Mouse (Mus musculus) A20 (cell line): ENCODE data around the gene Klhl29.
A peak's percentile ranks its signal among the peaks of the same experiment; 100 is the strongest.

Experiments used
- DNase-seq: peaks from one replicate; pipeline ENCODE4 v3.0.0-alpha.2; 2011; ENCODE audit warnings: low read depth, low spot score

Gene Klhl29

GRCm38 (mm10) chr12:5375616-5376461 is at the start of gene Klhl29:
Gene Klhl29 (minus strand): TSS chr12:5375682.
- DNase-seq: no peak

DNA sequence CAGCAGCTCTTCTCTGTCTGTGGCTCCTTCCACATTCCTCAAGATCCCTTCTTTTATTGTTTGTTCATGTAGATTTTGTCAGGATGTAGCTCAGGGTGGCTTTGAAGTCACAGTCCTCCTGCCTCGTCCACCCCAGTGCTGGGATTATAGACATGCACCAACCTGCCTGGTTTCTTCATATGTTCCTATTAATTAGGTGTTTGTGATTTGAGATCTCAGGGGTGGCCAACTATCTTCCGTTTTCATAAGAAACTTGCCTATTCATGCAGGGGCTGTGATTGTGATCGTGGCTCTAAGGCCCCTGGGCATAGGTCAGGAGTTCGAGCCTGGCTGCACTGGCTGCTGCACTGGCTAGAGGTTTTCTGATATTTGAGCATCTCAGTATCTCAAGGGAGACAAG is 49.8 kb upstream of the Klhl29 start:
- DNase-seq: no peak

DNA sequence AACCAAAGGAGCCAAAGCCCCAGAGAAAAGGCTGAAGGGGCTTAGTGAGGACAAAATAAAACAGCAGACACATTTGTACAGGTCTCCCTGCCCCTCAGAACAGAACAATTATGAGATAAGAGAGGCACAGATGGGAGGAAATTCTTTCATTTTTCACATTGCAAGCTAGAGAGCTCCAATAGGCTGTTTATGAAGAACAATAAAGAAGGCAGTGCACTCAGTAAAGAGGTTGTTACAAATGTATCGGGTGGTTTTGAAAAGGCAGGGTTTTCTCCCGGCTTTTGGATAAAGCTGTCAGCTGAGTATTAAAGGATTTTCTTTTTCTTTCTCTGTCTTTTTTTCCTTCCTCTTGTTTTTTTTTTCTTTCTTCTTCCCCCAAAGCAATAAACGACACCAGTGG is 40.3 kb upstream of the Klhl29 start:
- no peak for DNase-seq

- no peak for DNase-seq
These were observed 38.5 kb upstream of the Klhl29 start for GRCm38 (mm10) chr12:5413976-5414375.

- no peak for DNase-seq
These were observed 36.5 kb upstream of the Klhl29 start for GRCm38 (mm10) chr12:5411761-5412537.

DNA sequence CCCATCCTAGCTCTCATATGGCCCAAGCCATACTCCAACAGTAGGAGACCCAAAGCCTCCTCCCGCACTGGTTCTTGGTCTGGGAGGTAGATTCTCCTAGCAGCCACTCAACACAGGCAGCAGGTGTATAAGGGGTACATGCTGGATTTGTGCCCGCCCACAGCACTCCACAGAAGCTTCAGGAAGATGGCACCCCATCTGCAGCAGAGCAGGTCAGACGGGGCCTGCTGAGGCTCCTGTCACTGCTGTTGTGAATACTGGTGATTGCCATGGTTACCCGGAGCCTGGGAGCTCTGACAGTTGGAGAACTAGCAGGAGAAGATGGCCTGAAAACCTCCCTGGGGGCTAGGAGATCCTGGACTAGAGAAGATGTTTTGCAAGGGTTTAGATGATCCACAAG is 35.9 kb upstream of the Klhl29 start:
- no peak for DNase-seq

DNA sequence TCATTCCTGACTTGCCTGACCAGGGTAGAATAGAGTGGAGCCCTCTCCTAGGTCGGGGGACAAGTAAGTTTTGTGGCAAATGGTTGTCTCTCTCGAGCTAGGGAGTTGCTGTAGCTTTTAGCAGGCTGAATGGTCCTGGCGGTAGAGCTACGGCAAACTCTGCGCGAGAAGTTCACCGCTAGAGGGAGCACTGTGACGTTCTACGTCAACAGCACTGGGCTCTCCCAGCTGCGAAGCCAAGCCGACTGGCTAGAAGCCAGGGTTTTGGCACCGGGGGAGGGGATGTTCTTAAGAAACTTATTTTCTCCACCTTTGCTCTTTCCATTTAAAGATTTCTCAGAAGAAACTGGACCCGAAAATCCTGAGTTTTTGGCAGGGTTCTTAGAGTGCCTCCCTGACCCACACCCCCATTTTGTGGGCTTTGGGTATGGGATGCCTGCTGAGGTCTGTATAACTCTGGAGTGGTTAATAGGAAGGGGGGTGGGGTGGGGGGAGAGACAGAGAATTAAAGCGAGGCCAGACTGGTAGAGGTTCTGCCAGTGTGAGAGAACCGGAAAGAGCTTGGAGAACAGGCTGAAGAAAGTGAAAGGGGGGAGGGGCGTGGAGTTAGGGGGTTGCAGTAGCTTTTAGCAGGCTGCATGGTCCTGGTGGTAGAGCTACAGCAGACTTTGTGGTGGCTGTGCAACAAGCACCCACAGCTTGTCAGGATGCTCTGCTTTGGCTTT is 35.1 kb upstream of the Klhl29 start:
- peak; percentile 49 for DNase-seq

DNA sequence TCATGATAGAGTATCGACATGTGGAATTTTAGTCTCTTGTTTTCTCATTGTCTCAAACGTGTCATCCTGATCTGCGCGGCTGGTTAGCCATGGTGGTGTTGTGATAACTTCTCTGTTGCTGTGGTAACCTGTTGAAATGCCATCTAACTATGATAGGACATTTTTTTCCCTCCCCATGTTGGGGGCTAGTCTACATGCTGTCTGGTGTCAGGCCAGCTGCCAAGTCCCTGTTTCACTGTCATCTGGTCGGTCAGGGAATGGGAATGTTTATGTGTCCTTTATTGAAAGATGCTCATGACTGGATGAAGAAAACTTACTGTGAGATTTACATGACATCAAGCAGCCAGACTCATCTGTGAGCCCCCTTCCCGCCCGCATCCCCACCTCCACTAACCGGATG is 31.7 kb upstream of the Klhl29 start:
- no peak for DNase-seq

- no peak for DNase-seq
These were observed 21.9 kb upstream of the Klhl29 start for GRCm38 (mm10) chr12:5397423-5397822.

GRCm38 (mm10) chr12:5395188-5395587 is 19.7 kb upstream of the Klhl29 start:
- no peak for DNase-seq

- DNase-seq: no peak
These were observed 11.6 kb upstream of the Klhl29 start for GRCm38 (mm10) chr12:5387112-5387511.

GRCm38 (mm10) chr12:5386688-5387087 is 11.2 kb upstream of the Klhl29 start:
- no peak for DNase-seq

DNA sequence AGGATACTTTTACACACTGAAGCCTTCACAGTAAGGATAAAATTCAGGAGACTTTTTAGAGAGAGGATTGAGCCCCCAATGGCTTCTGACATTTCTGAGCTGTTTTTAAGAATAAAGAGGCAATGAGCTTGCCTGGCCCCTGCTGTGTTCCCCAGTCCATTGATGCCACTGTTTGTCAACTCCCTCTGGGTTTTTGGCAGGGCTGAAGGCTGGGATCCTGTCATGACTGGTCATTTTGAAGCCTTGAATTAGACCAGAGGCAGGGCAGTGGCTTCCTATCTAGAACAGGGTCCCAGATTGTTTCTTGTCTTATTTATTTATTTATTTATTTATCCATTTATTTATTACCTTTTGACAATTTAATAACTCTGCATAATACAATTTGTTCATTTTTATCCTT is 6.2 kb upstream of the Klhl29 start:
- no peak for DNase-seq

DNA sequence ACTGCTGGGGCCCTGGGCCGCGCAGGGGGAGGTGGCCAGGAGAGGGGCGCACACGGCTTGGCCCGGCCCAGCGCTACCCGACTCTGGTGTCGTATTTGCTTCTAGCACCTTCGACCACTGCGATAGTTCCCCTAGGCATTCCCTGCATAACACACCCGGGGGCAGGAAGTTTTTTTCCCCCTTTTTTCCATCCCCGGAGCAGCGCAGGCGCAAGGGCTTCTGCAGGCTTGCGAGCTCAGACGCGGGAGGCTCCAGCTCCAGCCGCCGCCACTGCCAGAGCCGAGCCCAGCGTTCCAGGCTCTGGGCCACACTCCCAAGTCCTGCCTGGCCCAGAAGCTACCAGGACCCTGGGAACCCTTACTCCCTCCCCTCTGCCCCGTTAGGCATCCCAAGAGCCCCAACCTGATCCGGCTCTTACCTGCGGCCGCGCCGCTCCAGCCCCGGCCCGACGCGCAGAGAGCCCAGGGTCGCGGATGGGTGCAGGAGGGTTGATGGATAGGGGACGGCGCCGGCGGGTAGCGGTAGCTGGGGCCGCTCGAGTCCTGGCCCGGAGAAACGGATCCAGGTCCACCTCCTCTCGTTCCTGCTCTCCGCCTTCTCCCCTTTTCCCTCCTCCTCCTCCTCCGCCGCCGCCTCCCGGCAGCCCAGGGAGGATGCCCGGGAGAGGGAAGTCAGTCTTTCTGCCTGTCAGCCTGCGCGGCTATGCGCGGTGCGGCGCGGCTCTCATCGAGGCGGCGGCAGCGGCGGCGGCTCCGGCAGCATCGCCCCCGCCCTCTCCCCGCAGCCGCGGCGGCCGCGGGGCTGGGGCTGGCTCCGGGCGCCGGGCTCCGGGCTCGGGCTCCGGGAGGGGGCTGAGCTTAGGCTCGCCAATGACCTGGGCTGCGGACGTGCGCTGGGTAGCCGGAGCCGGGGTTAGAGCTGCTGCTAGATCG is 532 bp downstream of the Klhl29 start:
- DNase-seq: no peak

DNA sequence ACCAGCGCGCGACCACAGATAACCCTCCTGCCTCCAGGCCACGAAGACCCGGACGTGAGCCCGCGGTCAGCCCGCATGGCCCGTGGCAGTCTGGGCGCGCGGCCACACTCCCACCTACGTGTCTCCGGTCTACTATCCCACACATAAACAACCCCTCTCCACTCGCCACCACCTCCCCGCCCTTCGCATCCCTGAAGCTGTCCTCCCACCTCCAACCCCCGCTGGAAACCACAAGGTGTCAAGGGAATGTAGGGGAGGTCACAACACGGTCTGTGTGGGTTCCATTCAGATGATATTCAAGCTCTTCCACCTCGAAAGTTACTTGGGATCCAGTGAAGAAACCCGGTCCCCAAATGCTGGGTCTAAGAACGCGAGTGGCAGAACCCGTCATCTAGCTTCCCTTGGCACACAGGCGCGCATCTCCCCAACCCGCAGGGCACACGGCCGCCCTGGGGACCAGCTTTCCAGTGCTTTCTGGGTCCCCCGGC is 1.2 kb downstream of the Klhl29 start:
- no peak for DNase-seq

- no peak for DNase-seq
These were observed 1.8 kb downstream of the Klhl29 start for GRCm38 (mm10) chr12:5373641-5374195.

DNA sequence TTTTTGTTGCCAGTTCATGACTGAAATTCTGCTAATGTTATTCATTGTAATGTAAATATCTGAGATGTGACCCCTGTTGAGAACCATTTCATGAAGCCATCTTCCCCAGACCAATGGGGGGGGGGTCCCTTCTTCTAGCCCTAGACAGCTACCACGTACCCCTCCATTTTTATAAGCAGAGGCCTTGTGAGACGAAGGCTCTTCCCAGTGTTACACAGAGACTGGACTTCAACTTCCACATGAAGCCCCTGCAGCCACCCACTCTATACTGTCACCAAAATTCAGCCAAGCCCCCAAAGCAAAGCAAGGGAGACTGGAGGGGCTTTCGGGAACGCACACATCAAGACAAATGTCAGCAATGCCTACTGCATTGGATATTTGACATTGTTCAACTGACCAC is 6.1 kb downstream of the Klhl29 start:
- no peak for DNase-seq

DNA sequence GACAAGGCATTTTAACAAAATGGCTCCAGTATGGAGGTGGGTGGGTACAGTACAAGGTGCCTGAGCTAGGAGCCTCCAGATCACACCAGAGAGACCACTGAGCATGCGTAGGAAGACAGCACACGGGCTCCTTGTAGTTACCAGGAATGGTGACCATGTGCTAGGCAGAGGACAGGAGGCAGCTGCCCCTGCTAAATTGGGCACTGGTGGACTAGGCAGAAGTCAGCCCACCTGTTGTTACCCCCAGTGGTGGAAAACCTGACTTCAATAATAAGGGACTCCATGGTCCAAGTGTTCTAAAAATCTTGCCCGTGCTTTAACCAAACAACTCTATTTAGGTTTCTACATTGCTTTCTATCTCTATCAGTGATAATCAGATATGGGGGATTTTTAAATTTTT is 10.6 kb downstream of the Klhl29 start:
- no peak for DNase-seq

DNA sequence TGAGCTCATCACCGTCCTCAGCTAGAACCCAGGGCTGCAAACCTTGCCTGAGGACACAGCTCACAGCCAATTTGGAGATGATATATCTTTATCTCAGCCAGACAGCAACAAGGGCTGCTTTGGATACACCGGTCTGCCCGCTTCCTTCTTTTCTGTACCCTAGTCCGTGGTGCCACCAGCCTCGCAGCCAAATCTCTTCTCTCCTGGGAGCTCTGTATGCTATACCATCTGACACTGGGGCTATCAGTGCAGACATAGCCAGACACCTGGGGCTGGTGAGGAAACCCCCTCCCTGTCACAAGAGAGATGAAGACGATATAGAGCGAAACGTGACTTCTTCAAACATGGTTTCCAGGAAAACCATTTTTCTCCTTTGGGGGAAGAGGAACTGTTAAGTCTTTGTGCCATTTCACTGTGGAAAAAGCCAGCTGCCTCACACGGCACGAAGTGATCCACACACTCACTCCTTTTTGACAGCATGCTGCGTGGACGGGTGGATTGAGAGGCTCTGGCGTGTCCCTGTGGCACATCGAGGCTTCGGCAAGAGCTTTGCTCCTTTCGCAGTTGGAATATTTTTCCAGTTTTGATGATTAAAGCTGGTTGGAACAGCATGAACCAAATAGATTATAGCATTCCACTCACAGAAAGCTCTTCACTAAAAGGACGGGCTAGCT is 11.4 kb downstream of the Klhl29 start:
- DNase-seq: no peak

GRCm38 (mm10) chr12:5359065-5359464 is 16.4 kb downstream of the Klhl29 start:
- no peak for DNase-seq
